Mouse (Mus musculus) lung, adult 2 months (tissue): ENCODE data around the gene Kcnj10.

Experiments
- CTCF ChIP-seq: fragments of 200-500 bp; IDR thresholded peaks from 2 replicates; pipeline ENCODE4 v1.5.1; 2011; ENCODE audit warnings: mild to moderate bottlenecking, low read length, control low read depth; ENCODE audit not compliant: insufficient read depth
- POLR2A ChIP-seq: fragments of 200-500 bp; IDR thresholded peaks from 2 replicates; pipeline ENCODE4 v1.6.1; 2011; ENCODE audit warnings: low read depth, mild to moderate bottlenecking, control low read depth, low read length, borderline replicate concordance; ENCODE audit errors: extremely low read depth

GRCm38 (mm10) chr1:172357550-172357949, 16.5 kb downstream of the Kcnj10 start:
- TF ChIP-seq CTCF (peak; percentile 89), POLR2A (no peak)
